Mouse (Mus musculus): ENCODE measurements around the gene Tbc1d10b.

DNA sequence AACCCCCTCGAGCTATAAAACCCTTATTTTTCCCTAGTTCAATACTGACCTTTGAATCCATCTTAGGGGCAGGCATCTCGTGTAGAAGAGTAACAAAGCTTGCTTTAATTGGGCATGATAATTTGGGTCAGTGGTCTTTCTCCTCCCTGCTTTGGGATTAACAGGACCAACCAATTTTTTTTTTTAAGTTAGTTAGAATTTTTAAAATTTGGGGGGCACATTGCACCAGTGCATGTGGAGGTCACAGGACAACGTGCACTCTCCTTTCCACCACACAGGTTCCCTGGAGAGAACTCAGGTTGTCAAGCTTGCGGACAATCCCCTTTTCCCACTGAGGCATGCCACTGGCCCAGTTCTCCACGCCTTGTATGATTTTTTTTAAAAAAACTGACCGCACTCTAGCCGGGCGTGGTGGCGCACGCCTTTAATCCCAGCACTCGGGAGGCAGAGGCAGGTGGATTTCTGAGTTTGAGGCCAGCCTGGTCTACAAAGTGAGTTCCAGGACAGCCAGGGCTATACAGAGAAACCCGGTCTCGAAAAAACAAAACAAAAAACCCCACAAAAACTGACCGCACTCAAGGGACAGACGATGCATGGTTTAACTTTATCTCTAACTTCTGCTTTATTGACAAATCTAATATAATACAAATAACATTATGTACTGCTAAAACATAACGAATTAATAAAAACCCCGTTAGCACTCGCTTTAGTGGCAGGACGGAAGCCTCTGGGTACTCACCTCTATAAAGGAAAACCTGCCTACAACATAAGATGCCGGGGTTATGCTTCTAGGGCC, 23.8 kb upstream of the Tbc1d10b start:
- TF ChIP-seq USF1 (IDR thresholded peaks at IDR 0.05; ENCODE audit: low read depth) (no peak), TCF12 (IDR thresholded peaks at IDR 0.05; ENCODE audit: insufficient read depth, poor library complexity, severe bottlenecking) (no peak), POLR2A (IDR thresholded peaks at IDR 0.05; ENCODE audit: insufficient read length, low read depth) (no peak), CEBPB (IDR thresholded peaks at IDR 0.05; ENCODE audit: insufficient read depth, poor library complexity, severe bottlenecking) (no peak), POLR2AphosphoS2 (IDR thresholded peaks at IDR 0.05; ENCODE audit: insufficient read length, low read depth) (no peak), TCF3 (IDR thresholded peaks at IDR 0.05; ENCODE audit: insufficient read length, low read depth) (no peak)

Measured in myocyte (in vitro differentiated cells).